Mouse (Mus musculus) WW6 (cell line): ENCODE data around the gene Igflr1.

Source experiments
- DNase-seq: peaks from one replicate; pipeline ENCODE4 v3.0.0-alpha.2; 2013; ENCODE audit warnings: low read depth, low spot score

Igflr1 gene

DNA sequence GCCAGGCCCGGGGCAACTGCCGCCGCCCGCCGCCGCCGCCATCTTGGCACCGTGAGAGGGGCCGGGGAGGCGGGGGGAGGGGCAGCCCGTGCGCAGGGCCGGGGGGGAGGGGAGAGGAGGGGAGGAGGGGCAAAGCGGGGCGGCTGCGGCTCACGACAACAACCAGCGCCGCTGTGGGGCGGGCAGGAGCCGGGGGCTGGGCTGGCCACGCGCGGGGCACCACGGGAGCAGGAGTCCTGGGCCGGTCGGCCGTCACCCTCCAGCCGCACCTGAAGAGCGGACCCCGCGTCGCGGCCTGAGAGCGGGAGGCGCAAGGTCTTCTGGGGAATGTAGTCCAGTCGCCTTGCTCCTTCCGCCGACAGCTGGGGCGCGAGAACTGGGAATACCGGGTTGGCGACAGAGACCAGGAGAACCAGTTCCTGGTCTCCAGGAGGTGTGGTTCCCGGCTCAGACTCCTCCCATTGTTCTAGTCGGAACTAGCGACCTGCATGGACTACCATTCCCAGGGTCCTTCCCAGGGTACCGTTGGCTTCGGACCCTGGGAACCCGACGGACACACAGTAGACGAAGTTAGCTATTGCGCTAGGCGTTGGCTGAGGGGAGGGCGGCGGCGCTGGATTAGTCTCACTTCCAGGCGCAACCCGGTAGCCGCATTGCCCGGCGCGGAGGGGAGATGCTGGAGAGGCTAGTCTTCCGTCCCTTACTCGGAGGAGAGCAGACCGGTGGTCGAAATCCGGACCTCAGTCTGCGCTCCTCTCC lies 23.6 kb downstream of the Igflr1 start, which contains the start of gene Kmt2b:
Gene Kmt2b (minus strand): TSS at position 51 of the 759 bp plus-strand sequence.
- peak; percentile 98 for DNase-seq

GRCm38 (mm10) chr7:30589435-30590301 lies 24.4 kb downstream of the Igflr1 start:
- peak; percentile 57 for DNase-seq

DNA sequence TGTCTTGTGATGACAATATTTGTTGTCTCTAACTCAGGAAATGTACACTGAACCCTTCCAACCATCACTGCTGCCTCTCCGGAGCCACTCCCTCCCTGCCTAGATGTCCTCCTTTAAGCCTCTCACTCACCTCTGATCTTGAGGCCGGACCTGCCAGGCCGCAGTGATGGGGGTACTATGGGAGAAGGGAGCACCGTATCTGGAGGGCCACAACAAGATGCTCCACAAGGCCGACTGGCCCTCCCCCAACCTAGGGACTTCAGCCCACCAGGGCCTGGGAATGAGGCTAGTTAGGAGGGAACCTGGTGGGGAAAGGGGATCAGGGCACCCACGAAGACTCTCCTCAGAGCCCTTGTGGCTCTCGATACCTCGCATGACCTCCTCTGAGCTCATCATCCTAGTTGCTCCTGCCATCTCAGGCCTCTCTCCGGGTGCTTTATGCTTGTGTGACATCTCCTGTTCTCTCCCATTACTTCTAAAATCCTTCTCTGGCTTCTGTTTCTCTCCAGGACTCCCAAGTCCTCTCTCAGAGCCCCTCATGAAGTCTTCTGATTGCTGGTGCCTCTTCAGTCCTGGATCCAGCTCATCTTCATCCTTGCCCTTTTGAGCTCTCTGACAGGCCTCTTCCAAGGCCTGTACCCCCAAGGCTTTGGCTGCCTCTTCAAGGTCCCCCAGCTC lies 25.8 kb downstream of the Igflr1 start:
- DNase-seq: no peak

DNA sequence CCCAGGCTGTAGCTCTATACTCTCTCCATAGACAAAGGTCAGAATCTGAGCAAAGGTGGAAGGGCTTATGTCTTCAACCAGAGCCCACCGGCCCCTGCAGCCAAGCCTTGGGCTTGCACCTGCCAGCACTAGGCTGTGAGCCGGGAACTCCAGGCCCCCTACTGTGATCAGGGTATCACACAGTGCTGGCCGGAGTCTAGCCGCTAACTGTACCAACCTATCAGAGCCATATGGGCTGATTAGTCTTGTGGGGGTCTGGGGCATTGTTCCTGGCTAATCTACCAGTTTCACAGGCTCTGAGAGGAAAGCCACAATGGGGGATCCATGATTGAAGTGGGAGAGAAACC lies 26.4 kb downstream of the Igflr1 start:
- no peak for DNase-seq

DNA sequence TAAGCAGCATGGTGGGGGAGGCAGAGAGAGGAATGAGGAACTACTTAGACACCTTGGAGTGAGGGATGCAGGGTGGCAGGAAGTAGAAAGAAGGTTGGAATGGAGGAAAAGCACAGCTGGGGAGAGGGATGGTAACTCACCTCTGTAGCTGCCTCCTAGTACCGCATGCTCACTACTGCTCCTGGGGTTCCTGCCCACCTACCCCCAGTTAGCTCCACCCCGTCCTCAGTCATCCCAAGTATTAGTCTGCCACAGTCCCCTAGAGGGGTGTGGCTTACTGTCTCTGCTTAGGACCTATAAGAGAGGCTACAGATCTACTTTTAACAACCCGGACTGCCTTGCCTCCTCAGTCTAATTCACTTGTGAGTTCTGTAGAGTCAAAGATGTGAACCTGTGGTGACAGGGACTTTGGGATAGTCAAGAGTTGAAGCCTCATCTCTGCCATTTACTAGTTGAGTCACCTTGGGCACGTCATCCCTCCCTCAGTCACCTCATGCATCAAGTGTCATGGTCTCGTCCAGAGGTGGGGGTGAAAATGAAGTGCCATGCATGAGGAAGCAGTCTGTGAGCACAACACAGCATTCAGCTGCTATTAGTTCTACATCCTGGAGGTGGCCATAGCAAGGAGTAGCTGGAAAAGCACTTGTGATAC lies 27.7 kb downstream of the Igflr1 start:
- no peak for DNase-seq

DNA sequence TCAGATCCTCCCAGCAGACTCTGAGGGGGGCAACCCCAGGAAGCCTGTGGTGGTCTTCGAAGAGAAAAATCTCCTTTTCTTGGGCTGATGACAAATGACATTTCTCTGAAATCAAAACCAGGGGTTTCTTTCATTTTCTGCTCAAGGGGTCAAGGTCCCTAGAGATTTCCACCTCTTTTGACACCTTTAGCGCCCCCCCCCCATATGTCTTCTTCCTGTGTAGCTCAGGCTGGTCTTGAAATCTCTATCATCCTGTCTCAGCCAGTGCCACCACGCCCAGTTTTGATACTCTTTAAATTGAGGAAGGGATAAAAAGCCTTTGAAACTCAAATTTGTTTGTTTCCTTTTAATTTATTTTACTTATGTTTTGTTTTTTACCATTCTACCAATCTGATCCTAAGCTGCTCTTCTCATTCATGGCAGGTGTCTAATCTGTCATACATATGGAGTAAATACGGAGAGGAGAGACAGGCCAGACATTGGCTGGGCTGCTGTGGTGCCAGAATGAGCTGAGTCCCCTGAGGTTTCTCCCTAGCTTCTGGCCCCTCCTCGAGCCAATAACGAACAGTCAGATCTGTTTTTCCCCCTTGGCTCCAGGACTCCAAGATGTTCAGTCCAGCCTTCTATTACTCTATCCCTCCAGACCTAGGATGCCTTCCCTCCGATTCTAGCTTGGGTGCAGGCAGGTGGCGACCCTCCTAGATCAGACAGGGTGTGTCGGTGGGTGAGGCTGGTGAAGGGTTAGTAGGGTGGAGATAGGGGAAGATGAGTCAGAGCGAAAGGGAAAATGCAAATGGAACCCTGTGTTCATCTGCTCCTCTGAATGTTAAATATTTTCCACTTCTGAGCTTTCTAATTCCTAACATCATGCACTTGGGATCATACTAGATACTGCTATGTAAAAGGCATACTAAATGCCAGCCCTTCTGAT lies 28.6 kb downstream of the Igflr1 start:
- no peak for DNase-seq

DNA sequence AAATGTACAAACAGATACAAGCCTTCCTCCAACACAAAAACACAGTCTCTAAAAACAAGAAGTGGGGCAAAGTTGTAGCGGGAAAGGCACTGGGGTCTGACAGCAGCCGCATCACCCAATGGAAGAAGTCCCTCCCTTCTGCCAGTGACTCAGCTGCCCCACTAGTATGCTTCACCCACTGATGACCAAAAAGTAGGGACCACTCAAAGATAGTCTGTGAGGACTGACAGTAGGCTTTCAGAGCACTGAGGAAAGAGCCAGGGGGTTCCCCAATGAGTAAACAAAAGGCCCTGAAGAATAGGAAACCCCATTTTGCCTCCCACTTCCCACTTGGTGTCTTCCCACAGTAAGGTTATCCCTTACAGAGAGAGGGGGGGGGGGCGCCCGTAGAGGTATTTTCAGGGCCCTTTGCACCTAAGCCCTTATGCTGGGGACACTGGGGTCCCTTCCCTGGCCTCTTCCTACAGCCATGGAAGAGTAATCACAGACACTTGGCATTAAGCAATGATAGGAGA lies 29.3 kb downstream of the Igflr1 start:
- no peak for DNase-seq

- DNase-seq: no peak
Observed at GRCm38 (mm10) chr7:30596093-30596492, 30.9 kb downstream of the Igflr1 start.

- DNase-seq: no peak
Observed at GRCm38 (mm10) chr7:30596811-30597210, 31.6 kb downstream of the Igflr1 start.

DNA sequence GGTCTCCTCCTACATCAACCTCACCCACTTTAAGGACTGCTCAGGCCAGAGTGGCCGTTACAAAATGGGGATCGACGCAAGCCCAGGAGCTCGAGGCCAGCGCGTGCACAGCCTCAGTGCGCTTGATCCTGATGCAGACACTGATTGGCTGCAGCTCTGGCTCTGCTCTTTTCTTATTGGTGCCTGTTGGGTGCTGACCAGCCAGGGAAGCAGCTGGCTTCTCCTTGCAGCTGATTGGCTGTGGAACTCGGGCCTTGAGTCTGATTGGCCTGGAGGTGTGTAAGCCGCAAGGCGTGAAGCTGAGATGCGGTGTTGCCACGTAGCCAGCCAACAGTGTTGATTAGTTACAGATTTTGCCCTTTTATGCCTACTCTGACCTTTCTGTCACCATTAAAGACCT lies 33.6 kb downstream of the Igflr1 start, which contains the start of gene Zbtb32:
Gene Zbtb32 (minus strand): TSS at position 124 of the 400 bp plus-strand sequence.
- DNase-seq: no peak

GRCm38 (mm10) chr7:30599933-30600353 lies 34.7 kb downstream of the Igflr1 start:
- DNase-seq: peak; percentile 89

DNA sequence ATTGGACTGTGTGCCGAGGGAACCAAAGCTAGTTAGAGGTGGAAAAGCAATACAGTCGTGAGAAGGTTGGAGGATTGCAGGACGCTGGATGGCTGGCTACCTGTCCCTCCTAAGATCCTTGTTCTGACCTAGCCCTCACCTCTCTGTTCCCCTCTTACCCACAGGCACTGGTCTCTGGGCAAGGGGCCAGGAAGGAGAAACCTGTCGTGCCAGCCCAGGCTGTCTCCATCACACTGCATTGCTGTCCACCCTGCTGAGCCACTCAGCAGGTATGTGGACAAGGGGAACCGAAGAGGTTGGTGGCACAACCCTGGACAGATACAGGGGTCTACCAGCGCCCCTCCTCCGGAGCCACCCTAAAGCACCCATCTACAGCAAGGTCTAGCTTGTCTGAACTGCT lies 35.4 kb downstream of the Igflr1 start:
- no peak for DNase-seq

DNA sequence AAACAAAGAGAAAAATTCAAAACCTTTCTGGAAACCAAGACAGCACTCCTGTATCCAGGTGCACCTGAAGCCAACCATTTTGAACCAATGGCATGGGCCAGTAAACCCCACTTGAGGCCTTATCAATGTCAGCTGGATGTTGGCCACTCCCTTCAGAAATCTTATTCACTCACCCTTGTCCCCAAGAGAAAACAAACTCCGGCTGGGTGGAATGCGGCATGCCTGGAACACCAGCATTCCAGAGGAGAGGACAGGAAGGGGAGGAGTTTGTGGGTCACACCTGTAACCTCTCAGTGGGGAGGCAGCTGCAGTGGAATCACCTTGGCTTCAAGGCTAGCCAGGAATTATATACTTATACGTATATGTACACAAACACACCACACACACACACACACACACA lies 37.4 kb downstream of the Igflr1 start:
- DNase-seq: no peak

DNA sequence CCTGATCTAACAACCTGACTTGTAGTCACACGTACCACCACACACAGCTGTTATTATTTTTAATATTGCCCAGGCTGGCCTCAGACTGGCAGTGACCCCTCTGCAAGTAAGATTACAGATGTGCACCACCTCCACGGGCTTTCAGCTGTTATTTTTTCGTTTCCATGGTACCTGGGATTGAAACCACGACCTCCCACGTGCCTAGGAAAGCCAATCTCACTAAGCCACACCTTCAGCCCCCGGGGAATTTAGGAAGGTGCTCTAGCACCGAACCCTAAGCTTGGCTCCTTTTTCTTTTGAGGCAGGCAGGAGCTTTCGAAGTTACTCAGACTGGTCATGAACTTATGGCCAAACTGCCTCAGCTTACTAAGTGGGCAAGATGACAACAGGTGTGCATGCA lies 39.2 kb downstream of the Igflr1 start:
- no peak for DNase-seq

DNA sequence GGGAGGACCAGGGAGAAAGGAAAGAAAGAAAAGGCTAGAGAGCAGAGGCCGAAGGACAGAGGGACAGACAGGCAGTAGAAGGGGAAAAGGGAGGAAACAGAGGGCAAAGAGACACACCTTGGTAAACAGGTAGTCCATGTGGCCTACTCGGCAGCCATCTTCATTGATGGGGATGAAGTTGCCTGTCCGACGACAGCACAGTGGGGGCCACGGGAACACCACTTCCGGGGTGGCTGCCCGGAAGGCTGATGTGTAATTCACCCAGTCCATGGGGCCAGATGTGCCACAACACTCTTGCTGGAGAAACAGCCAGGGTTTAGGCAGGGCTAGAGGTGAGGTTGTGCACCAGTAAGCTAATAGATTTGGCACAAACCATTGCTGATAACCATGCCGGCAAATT lies 39.7 kb downstream of the Igflr1 start:
- DNase-seq: no peak

DNA sequence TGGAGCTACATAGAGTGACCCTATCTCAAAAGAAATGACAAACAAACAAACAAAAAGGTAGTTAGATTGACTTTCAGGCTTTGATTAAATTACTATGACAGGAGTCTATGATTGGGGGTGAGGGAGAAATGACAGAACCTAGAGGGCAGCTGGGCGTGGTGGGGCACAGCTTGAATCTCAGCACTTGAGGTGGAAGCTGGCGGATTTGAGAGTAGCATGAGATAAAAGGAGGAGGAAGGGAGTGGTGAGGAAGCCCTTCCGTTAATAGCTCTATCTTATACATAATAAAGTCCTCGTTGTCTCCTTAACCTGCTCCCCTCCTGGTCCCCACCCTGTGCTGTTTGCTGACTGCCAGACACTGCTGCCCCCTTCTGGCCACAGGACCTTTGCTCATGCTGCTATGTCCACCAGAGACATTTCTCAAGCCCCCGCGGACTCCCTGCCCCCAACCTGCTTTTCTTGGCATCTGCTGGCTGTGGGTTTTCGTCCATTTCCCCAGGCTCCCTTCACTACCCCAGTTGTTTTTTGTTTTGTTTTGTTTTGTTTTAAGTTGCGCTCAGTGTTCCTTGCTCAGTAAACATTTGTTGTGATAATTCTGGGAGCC lies 42.6 kb downstream of the Igflr1 start:
- peak; percentile 86 for DNase-seq

DNA sequence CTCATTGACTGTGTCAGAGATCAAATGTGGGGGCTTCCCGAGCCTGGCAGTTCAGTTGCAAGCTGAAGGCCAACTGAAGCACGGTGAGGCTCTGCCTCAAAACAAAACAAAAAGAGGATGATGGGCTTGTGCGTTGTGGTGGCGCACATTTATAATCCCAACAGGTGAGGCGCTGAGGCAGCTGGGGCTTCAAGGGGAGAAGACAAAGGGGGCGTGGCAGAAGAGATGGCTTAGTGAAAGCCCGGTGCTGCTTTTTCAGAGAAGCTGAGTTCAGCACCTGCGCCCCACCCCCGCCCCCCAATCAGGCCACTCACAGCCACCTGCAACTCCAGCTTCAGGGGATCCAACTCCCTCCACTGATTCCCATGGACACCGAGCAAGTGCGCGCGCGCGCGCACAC lies 43.2 kb downstream of the Igflr1 start:
- DNase-seq: no peak

DNA sequence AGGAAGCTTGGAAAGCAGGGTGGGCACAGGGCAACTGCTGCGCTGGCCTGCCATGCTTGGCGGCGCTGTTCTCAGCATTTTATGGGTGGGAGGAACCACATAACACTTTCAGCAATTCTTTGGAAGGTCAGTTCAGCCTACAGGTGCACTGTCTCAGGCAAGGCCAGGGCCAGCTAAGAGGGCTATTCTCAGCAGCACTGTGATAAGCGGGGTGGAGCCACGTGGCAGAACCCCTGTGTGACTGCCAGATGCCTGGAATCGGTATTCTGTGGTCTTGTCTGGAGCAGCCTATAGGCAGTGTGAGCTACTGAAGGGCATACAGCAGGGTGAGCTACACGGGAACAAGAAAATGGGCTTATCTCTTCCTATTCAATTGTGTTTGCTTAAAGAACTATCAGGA lies 44.8 kb downstream of the Igflr1 start:
- DNase-seq: no peak

DNA sequence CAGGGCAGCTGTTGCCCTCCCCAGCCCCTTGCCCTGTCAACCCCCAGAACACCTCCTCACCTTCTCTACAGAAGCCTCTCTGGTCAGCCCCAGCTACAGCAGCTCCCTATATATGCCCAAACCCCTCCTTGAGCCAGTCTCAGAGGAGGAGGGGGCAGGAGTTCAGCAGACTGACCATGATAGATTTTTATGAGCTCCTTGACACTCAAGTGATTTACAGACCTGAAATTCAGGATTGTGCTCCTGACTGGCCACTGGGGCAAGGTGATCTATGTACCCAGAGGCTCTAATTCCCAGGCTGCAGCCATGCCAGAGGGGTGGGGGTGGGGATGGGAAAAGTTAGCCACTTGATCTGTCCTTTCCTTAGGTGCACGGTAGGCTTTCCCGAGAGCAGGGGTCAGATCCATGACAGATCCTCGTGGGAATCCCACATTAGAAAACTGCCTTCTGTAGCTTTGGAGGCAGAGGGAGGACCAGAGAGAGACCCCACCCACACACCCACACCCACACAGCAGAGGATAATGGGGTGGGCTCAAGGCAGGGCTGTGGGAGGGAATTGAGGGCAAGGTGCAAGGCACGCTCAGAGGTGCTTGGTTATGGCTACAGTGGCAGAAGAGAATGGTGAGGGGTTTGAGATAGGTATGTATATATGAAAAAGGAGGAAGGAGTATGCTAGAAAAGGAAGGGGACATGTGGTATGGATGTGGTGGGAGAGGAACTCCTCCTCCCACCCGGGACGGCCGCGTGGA lies 47.6 kb downstream of the Igflr1 start, which contains the start of gene Upk1a:
Gene Upk1a (minus strand): TSS at position 194 of the 749 bp plus-strand sequence.
- DNase-seq: no peak
